Mouse (Mus musculus): ENCODE results near the gene Hbb-bh2. TPM values are rescaled to one million over a fixed set of nuclear protein-coding genes. Genes with fewer than 3 reads are reported as not detected.
"Not testable (repeated sequence)": the region's sequence is repeated elsewhere in the genome, so short reads cannot be mapped to it uniquely, and the experiment has no call there.

Gene Hbb-bh2
- total RNA-seq, 2 experiments from 2014 or later: not detected

DNA sequence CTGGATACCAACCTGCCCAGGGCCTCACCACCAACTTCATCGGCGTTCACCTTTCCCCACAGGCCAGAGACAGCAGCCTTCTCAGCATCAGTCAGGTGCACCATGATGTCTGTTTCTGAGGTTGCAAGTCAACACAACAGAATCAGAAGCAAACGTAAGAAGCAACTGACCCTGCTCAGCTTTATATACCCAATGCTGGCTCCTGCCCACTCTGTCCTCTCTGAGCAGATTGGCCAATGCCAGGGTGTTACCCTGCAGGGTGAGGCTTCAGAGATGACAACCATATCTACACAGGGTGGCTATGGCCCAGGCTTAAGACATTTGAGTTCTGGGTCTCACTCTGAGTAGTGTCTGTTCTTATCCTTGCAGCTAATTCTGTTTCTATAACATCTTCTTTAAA lies 26.6 kb downstream of the Hbb-bh2 start, which contains the start of gene Hbb-bt:
TSS of gene Hbb-bt (minus strand) at position 231 of the 400 bp plus-strand sequence.
- DNase-seq: no peak
- intact Hi-C loops (cut with DNase I; ENCODE audit: low total_unique reads): no loop called here

DNA sequence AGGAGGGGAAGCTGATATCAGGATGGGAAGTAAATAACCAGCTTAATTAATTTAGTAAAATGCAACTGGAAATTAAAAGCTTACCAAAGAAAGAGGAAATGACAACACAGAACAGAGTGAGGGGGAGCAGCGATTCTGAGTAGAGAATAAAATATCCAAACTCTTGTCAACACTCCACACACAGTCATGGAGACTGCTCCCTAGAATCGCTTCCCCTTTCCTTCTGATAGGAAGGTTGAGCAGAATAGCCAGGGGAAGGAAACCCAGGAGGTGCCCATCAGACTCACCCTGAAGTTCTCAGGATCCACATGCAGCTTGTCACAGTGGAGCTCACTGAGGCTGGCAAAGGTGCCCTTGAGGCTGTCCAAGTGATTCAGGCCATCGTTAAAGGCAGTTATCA lies 27.2 kb downstream of the Hbb-bh2 start:
- DNase-seq; intact Hi-C loops (cut with DNase I; ENCODE audit: low total_unique reads): not testable (repeated sequence)

DNA sequence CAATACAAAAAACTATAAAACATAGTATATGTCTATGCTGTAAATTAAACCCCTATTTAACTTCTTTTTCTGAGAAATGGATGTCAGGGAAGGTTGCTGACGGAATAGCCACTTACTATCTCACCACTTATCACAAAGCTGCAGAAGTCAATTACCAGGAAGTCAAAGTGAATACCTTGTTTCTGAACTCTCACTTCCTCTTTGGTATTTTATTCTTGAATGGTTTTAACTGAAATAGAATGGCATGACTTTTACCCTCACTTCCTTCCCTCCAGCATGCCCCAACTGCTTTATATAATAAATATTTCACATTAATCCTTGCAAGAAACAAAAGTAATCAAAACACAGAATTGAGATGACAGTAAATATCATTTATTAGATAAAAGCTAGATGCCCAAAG lies 28.1 kb downstream of the Hbb-bh2 start:
- intact Hi-C loops (cut with DNase I; ENCODE audit: low total_unique reads): no loop called here
- DNase-seq: no peak

DNA sequence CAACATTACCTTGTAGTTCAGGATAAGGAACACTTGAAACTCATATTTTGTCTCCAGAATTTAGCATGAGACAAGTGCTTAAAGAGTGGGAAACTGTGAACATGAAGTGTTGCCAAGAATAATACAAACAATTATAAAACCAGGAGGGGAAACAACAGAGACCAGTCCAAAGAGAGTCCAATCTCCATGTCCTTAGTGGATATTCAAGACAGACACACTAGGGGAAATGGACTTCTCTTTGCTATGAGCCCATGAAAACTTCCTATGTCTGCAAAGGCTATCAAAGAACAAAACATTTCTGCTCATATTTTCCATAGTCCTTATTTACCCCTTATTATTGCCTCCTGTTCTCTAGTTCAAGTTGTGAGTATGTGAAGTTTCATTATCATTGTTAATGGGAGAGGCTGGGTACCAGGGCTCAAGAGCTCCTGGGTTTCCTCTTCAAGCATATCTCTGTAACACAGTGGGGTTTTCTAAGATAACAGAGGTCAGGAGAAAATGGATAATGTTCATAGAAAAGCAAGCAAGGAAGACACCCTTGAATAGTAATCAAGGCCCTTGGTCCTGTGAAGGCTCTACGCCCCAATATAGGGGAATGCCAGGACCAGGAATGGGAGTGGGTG lies 29.0 kb downstream of the Hbb-bh2 start:
- intact Hi-C loops (cut with DNase I; ENCODE audit: low total_unique reads): no loop called here
- DNase-seq: no peak

DNA sequence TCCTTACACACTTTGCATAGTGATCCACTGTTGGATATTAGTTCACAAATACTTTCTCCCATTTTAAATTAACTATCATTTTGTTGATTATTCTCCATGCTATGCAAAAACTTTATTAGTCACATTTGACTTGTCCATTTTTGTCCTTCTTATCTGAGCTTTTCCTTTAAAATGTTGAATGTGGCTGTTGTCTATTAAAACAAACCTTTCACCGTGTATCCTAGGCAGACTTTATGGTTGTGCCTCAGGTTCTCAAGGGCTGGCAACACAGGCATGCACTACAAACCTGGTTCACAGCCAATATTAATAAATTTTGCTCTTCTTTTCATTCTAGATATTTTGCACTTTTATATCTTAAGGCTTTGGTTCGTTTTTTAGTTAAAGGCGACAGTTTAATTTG lies 29.6 kb downstream of the Hbb-bh2 start:
- no peak for DNase-seq
- intact Hi-C loops (cut with DNase I; ENCODE audit: low total_unique reads): no loop called here

DNA sequence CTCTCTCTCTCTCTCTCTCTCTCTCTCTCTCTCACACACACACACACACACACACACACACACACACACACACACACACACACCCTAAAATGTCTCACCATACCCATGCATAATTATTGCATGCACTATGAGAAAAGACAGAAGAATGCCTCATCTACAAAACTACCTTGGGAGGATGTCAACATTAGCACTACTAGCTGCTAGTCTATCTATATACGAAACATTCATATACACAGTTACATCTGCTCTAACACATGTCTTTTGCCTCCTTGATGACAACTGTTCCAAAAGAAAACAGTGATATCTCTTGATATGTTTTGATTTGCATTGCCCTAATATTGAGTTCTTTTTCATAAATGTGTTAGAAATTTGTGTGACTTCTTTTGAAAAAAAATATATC lies 30.0 kb downstream of the Hbb-bh2 start:
- no peak for DNase-seq
- intact Hi-C loops (cut with DNase I; ENCODE audit: low total_unique reads): no loop called here

DNA sequence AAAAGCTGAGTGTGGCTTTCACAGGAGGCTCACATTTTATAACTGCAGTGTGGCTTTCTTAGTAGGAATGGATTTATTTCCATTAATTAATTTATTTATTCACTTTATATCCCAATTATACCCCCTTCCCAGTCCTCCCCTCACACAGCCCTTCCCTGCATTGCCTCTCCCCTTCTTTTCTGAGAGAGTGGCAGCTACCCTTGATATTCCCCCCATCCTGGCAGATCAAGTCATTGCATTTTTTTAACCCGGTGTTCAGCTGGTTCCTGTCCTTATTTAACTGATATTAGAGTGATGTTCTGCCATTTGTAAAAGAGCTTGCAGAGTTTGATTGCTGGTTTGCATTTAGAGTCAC lies 30.5 kb downstream of the Hbb-bh2 start:
- no peak for DNase-seq
- intact Hi-C loops (cut with DNase I; ENCODE audit: low total_unique reads): no loop called here

DNA sequence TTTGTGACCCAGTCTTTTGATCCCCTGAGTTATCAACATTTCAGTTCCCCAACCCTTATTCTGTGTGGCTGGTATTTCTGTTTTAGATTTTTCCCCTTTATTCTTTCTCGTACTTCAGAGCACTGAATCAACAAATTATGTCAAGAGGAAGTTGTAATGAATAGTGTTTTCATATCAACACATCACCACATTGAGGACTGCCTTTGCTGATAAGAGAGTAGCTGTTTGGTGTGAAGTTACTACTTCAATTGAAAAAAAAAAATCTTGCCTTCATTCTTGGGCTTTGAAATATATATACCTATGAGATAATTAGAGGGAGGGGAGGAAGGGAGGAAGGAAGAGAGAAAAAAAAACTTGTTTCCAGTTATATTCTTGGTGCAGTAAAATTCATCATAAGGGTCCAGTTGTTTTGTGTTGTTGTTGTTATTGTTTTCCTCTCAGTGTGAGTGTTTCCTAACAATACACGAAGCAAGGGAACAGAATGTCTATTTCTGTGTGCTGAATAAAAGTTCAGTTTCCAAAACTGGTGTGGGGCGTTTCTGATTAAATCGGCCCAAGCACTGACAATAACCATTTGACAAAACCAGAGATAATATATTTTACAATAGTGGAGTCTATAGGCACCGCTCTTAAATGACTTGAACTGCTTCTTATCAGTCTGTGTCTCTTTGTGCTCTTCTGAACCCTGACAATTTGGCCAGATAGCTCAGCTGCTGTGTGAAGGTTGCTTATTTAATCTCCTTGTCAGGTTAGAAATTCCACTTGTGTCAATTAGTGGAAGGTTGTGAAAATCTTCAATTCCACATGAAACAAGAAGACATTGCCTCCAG lies 31.1 kb downstream of the Hbb-bh2 start:
- intact Hi-C loops (cut with DNase I; ENCODE audit: low total_unique reads): no loop called here
- DNase-seq: no peak

DNA sequence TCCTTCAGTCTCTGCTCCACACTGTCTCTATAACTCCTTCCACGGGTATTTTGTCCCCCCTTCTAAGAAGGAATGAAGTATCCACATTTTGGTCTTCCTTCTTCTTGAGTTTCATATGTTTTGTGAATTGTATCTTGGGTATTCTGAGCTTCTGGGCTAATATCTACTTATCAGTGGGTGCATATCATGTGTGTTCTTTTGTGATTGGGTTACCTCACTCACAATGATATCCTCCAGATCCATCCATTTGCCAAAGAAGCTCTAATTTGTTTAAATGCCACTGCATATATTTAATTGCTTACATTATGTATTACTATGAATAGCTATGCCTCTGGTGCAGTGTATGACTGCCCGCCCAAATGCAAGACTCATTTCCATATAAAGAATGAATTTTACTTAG lies 32.2 kb downstream of the Hbb-bh2 start:
- intact Hi-C loops (cut with DNase I; ENCODE audit: low total_unique reads): not testable (repeated sequence)

DNA sequence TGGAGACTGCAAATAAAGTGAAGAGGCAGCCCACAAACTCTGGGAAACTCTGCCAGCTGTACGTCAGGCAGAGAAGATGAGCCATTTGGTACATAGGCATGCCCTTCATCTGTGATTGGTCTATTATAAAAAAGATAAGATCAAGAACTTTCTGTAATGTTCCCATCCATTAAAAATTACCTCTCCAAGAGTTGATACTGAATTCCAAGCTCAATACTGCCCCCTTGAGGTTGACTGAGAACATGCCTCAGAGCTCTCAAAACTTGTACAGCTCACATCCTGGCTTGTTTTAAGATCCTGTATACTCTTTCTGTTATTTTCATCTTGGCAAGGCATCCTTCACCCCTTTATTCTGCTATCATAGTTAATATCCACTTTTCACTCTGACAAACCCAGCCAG lies 33.5 kb downstream of the Hbb-bh2 start:
- intact Hi-C loops (cut with DNase I; ENCODE audit: low total_unique reads): no loop called here
- no peak for DNase-seq

More for the DNA sequence above, 32.2 kb downstream of the Hbb-bh2 start:
- DNase-seq: not testable (repeated sequence)

DNA sequence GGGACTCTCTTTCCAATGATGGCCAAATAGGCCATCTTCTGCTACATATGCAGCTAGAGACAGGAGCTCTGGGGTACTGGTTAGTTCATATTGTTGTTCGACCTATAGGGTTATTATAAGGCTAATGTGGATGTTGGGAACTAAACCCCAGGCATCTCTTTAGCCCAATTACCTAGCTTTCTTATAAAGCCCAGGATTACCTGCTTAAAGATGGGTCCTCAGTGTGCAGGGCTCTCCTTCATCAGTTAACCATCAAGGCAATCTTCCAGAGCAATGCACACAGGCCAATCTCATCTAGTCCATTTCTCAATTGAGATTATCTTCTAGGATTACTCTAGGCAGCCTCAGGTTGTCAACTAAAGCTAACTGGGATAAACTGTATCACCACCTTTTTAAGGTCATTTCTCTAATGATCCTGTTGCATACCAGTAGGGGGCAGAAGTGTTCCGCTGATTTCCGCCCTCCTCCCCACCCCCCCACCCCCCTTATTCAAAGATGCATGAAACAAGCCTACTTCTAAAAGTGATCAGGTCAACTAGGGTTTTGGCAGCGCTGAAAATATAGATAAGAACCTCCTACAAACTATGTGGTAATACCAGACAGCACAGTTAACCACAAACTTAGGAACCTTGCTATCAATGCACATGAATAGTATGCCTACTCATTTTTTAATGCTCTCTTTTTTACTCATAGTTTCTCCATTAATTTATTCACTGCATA lies 47.5 kb downstream of the Hbb-bh2 start:
- no peak for DNase-seq
- intact Hi-C loops (cut with DNase I; ENCODE audit: low total_unique reads): no loop called here

DNA sequence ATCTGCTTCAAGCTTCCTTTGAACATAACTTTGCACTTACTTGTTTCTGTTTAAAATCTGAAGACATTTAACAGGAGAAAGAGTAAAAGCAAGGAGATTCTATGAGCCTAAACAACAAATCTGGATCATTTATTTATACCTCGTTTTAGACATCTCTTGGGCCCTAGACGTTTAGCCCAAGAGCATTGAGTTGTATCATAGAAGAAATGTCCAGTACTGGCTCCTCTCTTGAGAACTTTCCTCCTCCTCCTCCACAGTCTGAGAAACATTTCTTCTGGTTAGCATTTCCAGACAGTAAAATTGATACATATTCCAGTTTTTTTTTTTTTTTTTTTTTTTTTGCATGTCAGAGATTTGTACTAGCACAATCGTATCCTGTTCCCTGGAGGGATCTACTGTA lies 48.6 kb downstream of the Hbb-bh2 start, which contains the start of gene Olfr67:
TSS of gene Olfr67 (minus strand) at position 101 of the 400 bp plus-strand sequence.
- DNase-seq: no peak
- intact Hi-C loops (cut with DNase I; ENCODE audit: low total_unique reads): no loop called here

Other genes with a start within 250 kb of the Hbb-bh2 start
- not detected for gene Olfr619, start 239.9 kb downstream of the Hbb-bh2 start, total RNA-seq (2021)
- not detected for gene Olfr620, start 228.0 kb downstream of the Hbb-bh2 start, total RNA-seq (2021)
- gene Olfr622, start 197.8 kb downstream of the Hbb-bh2 start, total RNA-seq (2021): not detected
- gene Olfr623, start 176.8 kb downstream of the Hbb-bh2 start, total RNA-seq (2021): not detected
- gene Olfr624, start 169.3 kb downstream of the Hbb-bh2 start, total RNA-seq (2021): not detected
- gene Olfr625-ps1, start 157.8 kb downstream of the Hbb-bh2 start, total RNA-seq (2021): not detected
- not detected for gene Olfr243, start 125.8 kb downstream of the Hbb-bh2 start, total RNA-seq (2021)
- gene Olfr628, start 110.1 kb downstream of the Hbb-bh2 start, total RNA-seq (2021): not detected
- not detected for gene Olfr629, start 95.6 kb downstream of the Hbb-bh2 start, total RNA-seq (2021)
- not detected for gene Olfr630, start 83.2 kb downstream of the Hbb-bh2 start, total RNA-seq (2021)
- not detected for gene Olfr69, start 68.9 kb downstream of the Hbb-bh2 start, total RNA-seq (2021)
- not detected for gene Olfr68, start 60.8 kb downstream of the Hbb-bh2 start, total RNA-seq (2021)
- not detected for gene Olfr67, start 48.7 kb downstream of the Hbb-bh2 start, total RNA-seq (2021)
- gene Hbb-bt, start 26.5 kb downstream of the Hbb-bh2 start, total RNA-seq (2021): 100 to 1,000 TPM; 114 to 127 TPM
- 1,000 to 10,000 TPM; 1,097 to 1,122 TPM for gene Hbb-bs, start 12.4 kb downstream of the Hbb-bh2 start, total RNA-seq (2021)
- gene Hbb-bh1, start 2.6 kb upstream of the Hbb-bh2 start, total RNA-seq (2021): not detected
- gene Hbb-y, start 12.7 kb upstream of the Hbb-bh2 start, total RNA-seq (2021): not detected
- not detected for gene Olfr66, start 45.7 kb upstream of the Hbb-bh2 start, total RNA-seq (2021)
- gene Olfr64, start 54.0 kb upstream of the Hbb-bh2 start, total RNA-seq (2021): not detected
- not detected for gene Olfr65, start 63.0 kb upstream of the Hbb-bh2 start, total RNA-seq (2021)
- gene Olfr631, start 88.3 kb upstream of the Hbb-bh2 start, total RNA-seq (2021): not detected
- gene Olfr632, start 93.8 kb upstream of the Hbb-bh2 start, total RNA-seq (2021): not detected
- not detected for gene Olfr633, start 103.9 kb upstream of the Hbb-bh2 start, total RNA-seq (2021)
- not detected for gene Olfr635, start 130.6 kb upstream of the Hbb-bh2 start, total RNA-seq (2021)
- gene Olfr638, start 158.2 kb upstream of the Hbb-bh2 start, total RNA-seq (2021): not detected
- not detected for gene Olfr639, start 176.8 kb upstream of the Hbb-bh2 start, total RNA-seq (2021)
- gene Olfr640, start 185.1 kb upstream of the Hbb-bh2 start, total RNA-seq (2021): not detected
- gene Olfr641, start 194.9 kb upstream of the Hbb-bh2 start, total RNA-seq (2021): not detected
- gene Olfr642, start 212.1 kb upstream of the Hbb-bh2 start, total RNA-seq (2021): not detected
- not detected for gene 4930516K23Rik, start 220.9 kb upstream of the Hbb-bh2 start, total RNA-seq (2021)
- gene Olfr644, start 231.3 kb upstream of the Hbb-bh2 start, total RNA-seq (2021): not detected
- not detected for gene Olfr645, start 244.9 kb upstream of the Hbb-bh2 start, total RNA-seq (2021)